Mouse (Mus musculus) spleen, adult 2 months (tissue): ENCODE measurements around the gene Gm2174.

Experiments
- CTCF ChIP-seq: fragments of 200-500 bp; IDR thresholded peaks from 2 replicates; pipeline ENCODE4 v1.5.1; 2011; ENCODE audit warnings: mild to moderate bottlenecking, inconsistent platforms; ENCODE audit not compliant: insufficient read depth, insufficient read length, insufficient replicate concordance; ENCODE audit errors: extremely low read depth
- POLR2A ChIP-seq: fragments of 200-500 bp; IDR thresholded peaks from 2 replicates; pipeline ENCODE4 v1.6.1; 2011; ENCODE audit warnings: low read depth, low read length, inconsistent platforms

DNA sequence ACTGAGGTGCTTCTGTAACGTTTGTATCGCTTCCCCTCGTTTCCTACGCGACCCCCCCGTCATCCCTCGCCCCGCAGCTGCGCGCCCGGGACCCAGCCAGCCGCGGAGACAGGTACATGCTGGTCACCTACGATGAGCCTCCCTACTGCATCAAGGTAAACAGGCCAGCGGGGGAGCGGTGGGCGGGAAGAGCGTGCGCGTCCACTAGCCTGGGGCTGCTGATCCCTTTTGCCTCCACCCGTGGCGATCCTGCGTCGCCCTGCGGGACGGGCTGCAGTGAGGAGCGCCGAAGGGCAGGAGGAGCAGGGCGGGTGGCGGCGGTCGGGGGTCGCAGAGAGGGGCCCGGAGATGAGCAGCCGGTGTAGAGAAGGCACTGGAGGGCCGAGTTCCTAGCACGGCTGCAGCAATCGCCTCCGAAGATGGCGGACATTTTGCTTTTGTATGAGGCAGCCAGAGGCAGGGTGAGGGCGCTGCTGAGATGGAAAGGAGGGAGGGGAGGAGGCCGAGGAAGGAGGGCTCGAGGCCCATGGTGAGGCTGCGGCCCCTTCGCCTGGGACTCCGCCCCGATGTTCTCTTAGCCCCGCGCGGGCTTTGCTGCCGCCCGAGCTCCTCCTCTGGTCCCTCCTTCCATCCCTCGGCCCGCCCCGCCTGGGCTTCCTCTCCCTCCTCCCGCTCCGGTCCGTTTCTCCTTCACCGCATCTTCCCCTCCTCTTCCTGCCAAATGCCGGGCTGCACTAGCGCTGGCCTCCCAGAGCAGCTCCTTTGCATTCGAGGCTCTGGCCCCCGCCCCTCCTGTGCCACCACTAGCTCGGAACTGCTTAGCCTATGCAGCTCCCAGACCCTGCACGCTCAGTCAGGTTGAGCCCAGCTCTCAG lies 7.8 kb downstream of the Gm2174 start:
- TF ChIP-seq CTCF (no peak), POLR2A (peak; percentile 11; the same call in 1 of the 2 replicates)
